Mouse (Mus musculus) intestine, embryonic 15.5 days (tissue): ENCODE measurements around the gene Hes3. TPM values are rescaled to one million over a fixed set of nuclear protein-coding genes. Genes with fewer than 3 reads are reported as not detected.

Experiments used
- ATAC-seq: fragments of 200-750 bp; cut with Nextera tagmentation; 2 replicates; pipeline ENCODE4 v1.8.0; 2017; ENCODE audit warnings: moderate TSS enrichment, moderate library complexity
- H3K27ac ChIP-seq: fragments of 300-500 bp; sonication (generic); 2 replicates; pipeline ENCODE4 v1.5.1; 2015; ENCODE audit warnings: mild to moderate bottlenecking, inconsistent platforms
- H3K27me3 ChIP-seq: fragments of 300-500 bp; sonication (generic); replicated peaks from 2 replicates; pipeline ENCODE4 v1.6.1; 2015; ENCODE audit warnings: inconsistent platforms
- H3K36me3 ChIP-seq: fragments of 300-500 bp; sonication (generic); 2 replicates; pipeline ENCODE4 v1.6.1; 2015; ENCODE audit warnings: inconsistent platforms
- H3K4me1 ChIP-seq: fragments of 300-500 bp; sonication (generic); replicated peaks from 2 replicates; pipeline ENCODE4 v1.6.1; 2015; ENCODE audit warnings: inconsistent platforms
- H3K4me2 ChIP-seq: fragments of 300-500 bp; sonication (generic); replicated peaks from 2 replicates; pipeline ENCODE4 v1.6.1; 2015; ENCODE audit warnings: mild to moderate bottlenecking, inconsistent platforms
- H3K4me3 ChIP-seq: fragments of 300-500 bp; sonication (generic); replicated peaks from 2 replicates; pipeline ENCODE4 v1.5.1; 2015; ENCODE audit warnings: inconsistent platforms
- H3K9ac ChIP-seq: fragments of 300-500 bp; sonication (generic); 2 replicates; pipeline ENCODE4 v1.6.1; 2015; ENCODE audit warnings: inconsistent platforms
- H3K9me3 ChIP-seq: fragments of 300-500 bp; sonication (generic); 2 replicates; pipeline ENCODE4 v1.6.1; 2016; ENCODE audit warnings: inconsistent platforms
- WGBS: fragments of 180-500 bp; shearing (Covaris S2); methylation state at CpG from one replicate; pipeline ENCODE4 v1.1.7; 2015; 5-methylcytosine and 5-hydroxymethylcytosine counted together
- polyA plus RNA-seq: library from polyadenylated mRNA; unstranded; fragments of >200 nt; fragmentation: Nextera tagmentation; extraction: Ambion mirVana; gene quantifications from 2 replicates; pipeline ENCODE4 v1.2.1, GENCODE M21; 2015

Gene Hes3
- polyA plus RNA-seq, 1 experiment from 2014 or later: not detected

DNA sequence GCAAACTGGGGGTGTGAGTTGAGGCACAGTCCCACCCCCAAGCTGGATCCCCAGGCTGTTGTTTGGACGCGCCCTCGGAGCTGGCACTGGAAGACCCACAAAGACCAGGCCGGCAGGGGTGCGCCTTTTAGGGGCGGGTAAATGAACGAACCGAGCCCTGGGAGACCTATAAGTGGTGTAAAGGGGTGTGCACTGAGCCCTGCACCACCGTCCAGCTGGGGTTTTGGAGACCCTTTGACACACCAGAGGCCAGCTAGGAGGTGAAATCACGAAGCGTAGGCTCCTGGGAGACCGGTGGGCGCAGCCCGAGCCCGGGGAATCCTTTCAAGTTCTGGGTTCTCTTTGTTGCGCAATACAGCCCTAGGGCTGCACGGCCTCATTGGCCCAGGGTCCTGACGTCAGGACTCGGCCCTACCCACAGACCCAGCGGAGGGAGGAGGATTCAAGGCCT is 16.8 kb downstream of the Hes3 start:
- whole genome bisulfite sequencing: under 1% methylated on average over 20 of the region's 20 CpGs
- H3K27me3 ChIP-seq: peaks cover 17% of the 10 kb centered on the region
- peak overlapping the region; percentile 76 for H3K9ac ChIP-seq
- peak overlapping the region; percentile 80; the same call in 1 of the 2 replicates for H3K27ac ChIP-seq
- H3K4me1 ChIP-seq: peaks cover 40% of the 10 kb centered on the region
- peak overlapping the region; percentile 95 for H3K4me2 ChIP-seq
- no peaks in the 10 kb centered on the region for H3K9me3 ChIP-seq
- no peaks in the 10 kb centered on the region for H3K36me3 ChIP-seq
- peak overlapping the region; percentile 67 for H3K4me3 ChIP-seq
- peak; percentile 72 for ATAC-seq

DNA sequence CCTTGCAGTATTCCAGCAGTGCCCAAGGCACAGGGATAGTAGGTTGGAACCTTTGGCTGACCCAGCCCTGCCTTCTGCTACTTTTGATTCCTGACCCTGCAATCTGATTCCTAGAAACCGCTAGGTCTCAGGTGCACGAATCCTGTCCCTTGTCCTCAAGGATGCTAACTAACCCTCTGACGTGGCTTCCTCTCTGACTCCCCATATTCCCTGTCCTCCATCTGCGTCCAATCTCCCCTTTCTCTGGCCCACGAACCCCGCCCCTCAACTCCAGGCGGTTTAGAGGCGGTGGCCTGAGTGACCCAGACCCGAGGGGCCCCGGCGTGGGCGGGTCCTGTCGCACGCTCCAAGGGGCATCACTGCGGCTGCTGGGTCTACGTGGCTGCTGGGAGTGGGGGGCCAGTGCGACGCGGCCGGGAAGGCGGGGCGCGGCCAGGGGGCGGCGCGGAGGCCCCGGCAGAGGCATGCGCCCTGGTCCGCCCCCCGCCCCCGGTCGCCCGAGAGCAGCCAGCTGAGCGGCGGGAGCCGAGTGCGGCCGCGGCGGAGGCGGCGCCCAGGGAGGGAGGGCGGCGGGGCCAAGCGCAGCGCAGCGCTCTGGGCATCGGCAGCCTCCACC is 17.7 kb downstream of the Hes3 start, which contains the start of gene Gpr153:
Gene Gpr153 (plus strand): TSS at position 612 of the 616 bp plus-strand sequence.
- Histone ChIP-seq H3K9ac (peak within 1 kb of the TSS; percentile 76), H3K27ac (peak within 1 kb of the TSS; percentile 80), H3K36me3 (no peaks in the 10 kb centered on the region), H3K4me2 (peak within 1 kb of the TSS; percentile 95), H3K4me3 (peak within 1 kb of the TSS; percentile 67), H3K9me3 (no peaks in the 10 kb centered on the region), H3K4me1 (peaks cover 40% of the 10 kb centered on the region), H3K27me3 (peaks cover 16% of the 10 kb centered on the region)
- WGBS: 2% methylated on average over 44 of the region's 48 CpGs
- ATAC-seq: peak; percentile 66

DNA sequence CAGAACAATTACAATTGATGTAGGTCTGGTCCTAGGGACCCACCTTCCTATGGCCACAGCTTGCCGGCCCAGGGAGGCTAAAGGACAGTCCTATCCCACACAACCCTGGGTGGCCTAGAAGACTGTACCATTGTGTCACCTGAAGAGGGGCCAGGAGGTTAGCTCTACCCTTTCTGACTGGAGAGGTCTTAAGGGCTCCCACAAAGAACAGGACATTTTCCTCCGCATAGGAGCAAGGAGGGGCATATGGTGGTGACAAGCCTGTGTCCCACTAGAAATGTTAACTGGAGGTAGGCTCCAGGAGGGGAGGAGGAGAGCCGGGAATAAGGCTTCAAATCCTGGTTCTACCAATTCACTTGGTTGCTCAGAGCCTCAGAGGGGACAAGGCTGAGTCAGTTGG is 18.3 kb downstream of the Hes3 start:
- Histone ChIP-seq H3K4me1 (peaks cover 40% of the 10 kb centered on the region), H3K27ac (peak overlapping the region; percentile 80), H3K4me3 (no peak overlapping the region), H3K9ac (peak overlapping the region; percentile 76; the same call in 1 of the 2 replicates), H3K4me2 (peak overlapping the region; percentile 95; the same call in 1 of the 2 replicates), H3K36me3 (no peaks in the 10 kb centered on the region), H3K9me3 (no peaks in the 10 kb centered on the region), H3K27me3 (peaks cover 16% of the 10 kb centered on the region)
- no peak for ATAC-seq
- WGBS: 41% methylated on average over 3 of the region's 3 CpGs

DNA sequence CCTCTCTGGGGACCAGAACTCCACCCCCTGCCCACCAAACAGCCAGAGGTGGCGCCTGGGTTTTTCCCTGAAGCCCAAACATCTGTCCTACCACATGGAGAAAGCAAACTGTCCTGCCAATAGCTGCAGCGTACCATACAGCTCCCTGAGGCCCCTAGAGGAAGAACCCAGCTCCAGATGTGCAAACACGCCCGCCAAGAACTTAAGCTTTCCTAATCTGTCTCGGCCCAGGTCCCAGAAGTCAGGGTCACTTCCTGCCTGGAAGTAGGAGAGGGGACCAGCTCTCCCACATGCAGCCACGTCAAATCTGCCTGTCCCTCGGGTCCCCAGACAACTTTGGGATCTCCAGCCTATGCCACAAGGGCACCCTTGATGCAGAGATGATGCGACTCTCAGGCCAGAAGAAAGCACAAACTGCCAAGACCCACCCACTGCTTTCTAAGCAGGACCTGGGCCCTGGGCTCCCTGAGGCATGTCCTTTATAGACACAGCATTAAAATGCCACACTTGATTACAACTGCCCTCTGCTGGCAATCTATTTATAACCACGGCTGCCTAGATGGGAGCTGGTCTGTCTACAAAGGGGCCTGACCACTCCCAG is 18.9 kb downstream of the Hes3 start:
- no peak overlapping the region for H3K4me3 ChIP-seq

DNA sequence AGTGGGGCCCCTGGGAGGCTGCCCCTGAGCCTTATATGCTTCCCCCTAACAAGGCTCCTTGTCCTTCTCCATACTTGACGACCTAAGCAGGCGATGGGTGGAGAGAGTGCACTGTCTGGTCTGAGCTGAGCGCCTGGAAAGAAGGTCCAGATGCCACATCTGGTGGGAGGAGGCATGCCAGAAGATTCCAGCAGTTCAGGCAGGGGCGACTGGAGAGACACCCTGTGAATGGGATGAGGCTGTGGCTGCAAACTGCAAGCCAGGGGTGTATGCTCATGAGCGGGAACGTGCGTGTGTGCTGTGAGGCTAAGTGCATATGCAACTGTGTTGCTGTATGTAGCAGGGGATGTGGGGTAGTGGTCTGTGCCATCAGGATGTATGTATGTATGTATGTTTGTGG is 19.5 kb downstream of the Hes3 start:
- no peak for ATAC-seq
- Histone ChIP-seq H3K27ac (peak overlapping the region; percentile 80), H3K4me3 (no peak overlapping the region), H3K4me1 (peaks cover 40% of the 10 kb centered on the region), H3K27me3 (peaks cover 16% of the 10 kb centered on the region), H3K9me3 (no peaks in the 10 kb centered on the region), H3K4me2 (no peak overlapping the region), H3K9ac (no peak overlapping the region), H3K36me3 (no peaks in the 10 kb centered on the region)
- WGBS: 61% methylated on average over 7 of the region's 7 CpGs

More for the DNA sequence above, 18.9 kb downstream of the Hes3 start:
- 25% methylated on average over 9 of the region's 9 CpGs for WGBS
- H3K4me2 ChIP-seq: no peak overlapping the region
- H3K9ac ChIP-seq: no peak overlapping the region
- no peaks in the 10 kb centered on the region for H3K36me3 ChIP-seq
- peaks cover 40% of the 10 kb centered on the region for H3K4me1 ChIP-seq
- H3K9me3 ChIP-seq: no peaks in the 10 kb centered on the region
- peak; percentile 29; the same call in 1 of the 2 replicates for ATAC-seq
- peak overlapping the region; percentile 80 for H3K27ac ChIP-seq
- peaks cover 16% of the 10 kb centered on the region for H3K27me3 ChIP-seq

DNA sequence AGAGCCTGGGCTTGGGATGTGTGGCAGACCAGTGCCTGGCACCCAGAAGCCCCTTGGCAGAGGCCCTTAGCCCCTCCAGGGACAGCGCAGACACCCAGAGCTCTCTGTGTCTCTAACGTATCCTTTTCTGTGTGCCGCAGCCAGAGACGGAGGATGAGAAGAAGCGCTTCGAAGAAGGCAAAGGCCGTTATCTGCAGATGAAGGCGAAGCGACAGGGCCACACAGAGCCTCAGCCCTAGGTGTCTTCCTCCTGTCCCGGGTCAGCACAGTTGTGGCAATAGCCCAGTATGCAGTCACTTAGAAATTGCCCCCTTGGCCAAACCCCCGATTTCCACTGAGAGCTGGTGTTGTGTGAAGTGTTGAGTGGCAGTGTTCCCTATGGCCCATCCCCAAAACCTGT is 20.1 kb downstream of the Hes3 start:
- peaks cover 16% of the 10 kb centered on the region for H3K27me3 ChIP-seq

DNA sequence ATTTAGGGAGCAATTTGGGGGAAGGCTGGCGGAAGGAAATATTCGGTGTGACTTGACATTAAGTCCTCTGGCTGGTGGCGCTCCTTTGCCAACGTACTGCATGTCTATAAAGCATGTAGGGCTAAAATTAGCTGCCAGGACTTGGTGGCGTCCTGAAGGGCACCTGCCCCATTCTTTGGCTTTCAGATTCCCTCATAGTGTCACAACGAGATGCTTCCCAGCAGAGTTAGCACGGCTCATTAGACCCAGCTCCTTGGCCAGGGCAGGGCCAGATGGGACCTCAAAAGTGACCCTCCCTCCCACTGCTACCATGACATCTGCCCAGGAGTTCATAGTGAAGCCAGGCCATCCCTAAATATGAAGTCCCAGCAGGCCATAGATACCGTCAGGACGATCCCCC is 20.9 kb downstream of the Hes3 start:
- ATAC-seq: no peak
- H3K4me3 ChIP-seq: no peak overlapping the region
- H3K27me3 ChIP-seq: peaks cover 12% of the 10 kb centered on the region
- no peak overlapping the region for H3K4me2 ChIP-seq
- H3K9ac ChIP-seq: no peak overlapping the region
- WGBS: 85% methylated on average over 9 of the region's 9 CpGs
- H3K27ac ChIP-seq: no peak overlapping the region
- no peaks in the 10 kb centered on the region for H3K36me3 ChIP-seq
- H3K9me3 ChIP-seq: no peaks in the 10 kb centered on the region
- peaks cover 40% of the 10 kb centered on the region for H3K4me1 ChIP-seq

More for the DNA sequence above, 20.1 kb downstream of the Hes3 start:
- Histone ChIP-seq H3K27ac (0 out of 2 replicates have a peak overlapping the region, but pooled peaks have one; percentile 17), H3K4me1 (peaks cover 40% of the 10 kb centered on the region), H3K36me3 (no peaks in the 10 kb centered on the region), H3K4me2 (no peak overlapping the region), H3K4me3 (no peak overlapping the region), H3K9ac (no peak overlapping the region), H3K9me3 (no peaks in the 10 kb centered on the region)
- ATAC-seq: no peak
- WGBS: 92% methylated on average over 11 of the region's 11 CpGs

- Histone ChIP-seq H3K36me3 (no peaks in the 10 kb centered on the region), H3K9ac (no peak overlapping the region), H3K4me3 (no peak overlapping the region), H3K9me3 (no peaks in the 10 kb centered on the region), H3K27ac (no peak overlapping the region), H3K4me1 (peaks cover 37% of the 10 kb centered on the region), H3K4me2 (no peak overlapping the region), H3K27me3 (peaks cover 7% of the 10 kb centered on the region; the same call in 1 of the 2 replicates)
- no peak for ATAC-seq
- WGBS: 90% methylated on average over 13 of the region's 13 CpGs
These were observed 21.5 kb downstream of the Hes3 start for GRCm38 (mm10) chr4:152269967-152270366.

GRCm38 (mm10) chr4:152267748-152268369 is 23.6 kb downstream of the Hes3 start:
- ATAC-seq: no peak
- WGBS: 64% methylated on average over 13 of the region's 13 CpGs
- Histone ChIP-seq H3K4me3 (no peak overlapping the region), H3K4me2 (no peak overlapping the region), H3K36me3 (no peaks in the 10 kb centered on the region), H3K4me1 (peaks cover 32% of the 10 kb centered on the region), H3K9me3 (no peaks in the 10 kb centered on the region), H3K27ac (no peak overlapping the region), H3K27me3 (no peaks in the 10 kb centered on the region), H3K9ac (no peak overlapping the region)

DNA sequence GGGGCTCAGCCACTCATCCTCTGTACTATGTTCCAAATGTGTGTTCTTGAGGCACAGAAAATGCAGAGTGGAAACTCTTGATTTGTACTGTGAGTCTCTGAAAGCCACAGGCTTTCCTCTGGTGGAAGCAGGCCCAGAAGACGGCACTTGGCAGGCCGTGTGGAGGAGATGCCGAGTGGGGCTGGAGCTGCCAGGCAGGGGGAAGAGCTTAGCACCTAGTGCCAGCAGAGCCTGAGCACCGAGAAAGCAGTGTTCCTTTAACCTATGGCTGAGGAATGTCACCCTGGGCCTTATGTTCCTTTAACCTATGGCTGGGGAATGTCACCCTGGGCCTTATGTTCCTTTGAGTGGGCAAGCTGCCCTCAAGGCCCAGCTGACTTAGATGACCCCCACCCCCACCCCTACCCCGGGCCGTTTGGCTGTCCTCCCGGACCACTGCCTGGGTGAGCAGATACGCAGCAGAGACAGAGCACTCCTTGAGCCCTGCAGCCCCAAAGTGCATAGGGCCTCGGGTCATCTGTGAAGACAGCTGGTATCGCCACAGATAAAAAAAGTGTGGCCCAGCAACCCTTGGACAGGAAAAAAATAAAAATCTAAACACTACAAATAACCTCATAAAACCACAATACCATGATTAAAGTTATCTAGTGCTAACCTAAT is 25.1 kb downstream of the Hes3 start:
- Histone ChIP-seq H3K4me1 (peaks cover 21% of the 10 kb centered on the region), H3K27me3 (no peaks in the 10 kb centered on the region), H3K27ac (no peak overlapping the region), H3K36me3 (no peaks in the 10 kb centered on the region), H3K4me3 (no peak overlapping the region), H3K9ac (no peak overlapping the region), H3K4me2 (no peak overlapping the region), H3K9me3 (no peaks in the 10 kb centered on the region)
- ATAC-seq: no peak
- 55% methylated on average over 10 of the region's 10 CpGs for WGBS

GRCm38 (mm10) chr4:152265791-152266190 is 25.7 kb downstream of the Hes3 start:
- 67% methylated on average over 5 of the region's 5 CpGs for WGBS
- H3K27me3 ChIP-seq: no peaks in the 10 kb centered on the region
- ATAC-seq: no peak

More at GRCm38 (mm10) chr4:152265791-152266190, 25.7 kb downstream of the Hes3 start:
- Histone ChIP-seq H3K9ac (no peak overlapping the region), H3K4me2 (no peak overlapping the region), H3K36me3 (0 out of 2 replicates have a peak, but pooled peaks cover 2% of the 10 kb centered on the region), H3K4me3 (no peak overlapping the region), H3K9me3 (no peaks in the 10 kb centered on the region), H3K27ac (no peak overlapping the region), H3K4me1 (peaks cover 19% of the 10 kb centered on the region)
